ENCODE assay signal across 27 mouse cellular contexts in the genomic region with DNA sequence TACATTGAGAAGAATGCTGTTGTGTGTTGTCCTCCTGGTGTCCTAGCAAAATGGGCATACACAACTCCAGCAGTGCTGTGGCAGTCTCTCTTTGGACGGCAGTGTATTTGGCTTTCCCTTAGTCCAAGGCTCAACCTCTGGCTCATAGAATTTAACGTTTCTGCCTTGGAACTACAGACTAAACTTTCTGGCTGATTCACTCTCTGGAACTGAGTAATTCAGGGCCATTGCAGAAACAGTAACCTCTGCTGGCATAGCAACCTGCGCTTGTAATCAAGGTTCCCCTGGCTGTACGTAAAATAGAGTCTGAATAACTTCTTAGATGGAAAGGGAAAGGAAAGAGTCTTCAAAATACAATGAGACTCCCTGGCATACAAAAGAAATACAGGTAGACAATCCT.
"Had no signal": no experiment of that assay in that cellular context is flagged by ENCODE, and none has a peak within 500 bp of the region (broad histone marks: within the 10 kb centered on the region; RNA-seq: fewer than 3 reads in every experiment).

No protein-coding gene starts in this region.

- H3K4me3 ChIP-seq: heart, adult 2 months; heart, embryonic 13.5 days; heart, embryonic 15.5 days; hindbrain, embryonic 13.5 days; hindbrain, embryonic 15.5 days; kidney, embryonic 15.5 days; layer of hippocampus, adult 2 months; left cerebral cortex, adult 2 months; limb, embryonic 13.5 days; limb, embryonic 15.5 days; liver, embryonic 12.5 days had no signal

- H3K9me3 ChIP-seq: heart, embryonic 13.5 days; heart, embryonic 15.5 days; hindbrain, embryonic 13.5 days; hindbrain, embryonic 15.5 days; kidney, embryonic 15.5 days; limb, embryonic 13.5 days; limb, embryonic 15.5 days; liver, embryonic 12.5 days had no signal

- ATAC-seq: hindbrain, postnatal 0 days; intestine, embryonic 16.5 days; liver, embryonic 12.5 days had no signal

- H3K4me1 ChIP-seq: heart, embryonic 15.5 days; hindbrain, embryonic 13.5 days; hindbrain, embryonic 15.5 days; kidney, embryonic 15.5 days; limb, embryonic 13.5 days; limb, embryonic 15.5 days; liver, embryonic 12.5 days had no signal

- H3K36me3 ChIP-seq: heart, embryonic 13.5 days; heart, embryonic 15.5 days; hindbrain, embryonic 13.5 days; hindbrain, embryonic 15.5 days; kidney, embryonic 15.5 days; limb, embryonic 13.5 days; limb, embryonic 15.5 days; liver, embryonic 12.5 days had no signal

- H3K27me3 ChIP-seq: heart, embryonic 13.5 days; heart, embryonic 15.5 days; hindbrain, embryonic 13.5 days; hindbrain, embryonic 15.5 days; kidney, embryonic 15.5 days; limb, embryonic 13.5 days; limb, embryonic 15.5 days; liver, embryonic 12.5 days had no signal

- H3K9ac ChIP-seq: heart, embryonic 13.5 days; heart, embryonic 15.5 days; hindbrain, embryonic 13.5 days; hindbrain, embryonic 15.5 days; kidney, embryonic 15.5 days; limb, embryonic 13.5 days; limb, embryonic 15.5 days; liver, embryonic 12.5 days; liver, embryonic 14.5 days had no signal

- H3K4me2 ChIP-seq: heart, embryonic 11.5 days; heart, embryonic 13.5 days; heart, embryonic 15.5 days; hindbrain, embryonic 13.5 days; hindbrain, embryonic 15.5 days; kidney, embryonic 15.5 days; limb, embryonic 13.5 days; limb, embryonic 15.5 days; liver, embryonic 12.5 days had no signal

- H3K27ac ChIP-seq: heart, adult 2 months; heart, embryonic 13.5 days; heart, embryonic 15.5 days; hindbrain, embryonic 13.5 days; hindbrain, embryonic 15.5 days; hindbrain, postnatal 0 days; kidney, embryonic 15.5 days; kidney, postnatal 0 days; layer of hippocampus, adult 2 months; left cerebral cortex, adult 2 months; limb, embryonic 13.5 days; limb, embryonic 15.5 days; liver, embryonic 12.5 days; liver, embryonic 14.5 days had no signal

- DNase-seq: gastrocnemius, postnatal 14 days; gastrocnemius, postnatal 36 days; heart, adult 11 months; heart, adult 2 months; heart, postnatal 14 days; heart, postnatal 36 days; kidney, adult 11 months; kidney, adult 2 months; kidney, adult 9 months; kidney, postnatal 14 days; kidney, postnatal 36 days; left cerebral cortex, postnatal 4 days had no signal
